Mouse (Mus musculus): ENCODE results near the gene Rab32. TPM values are rescaled to one million over a fixed set of nuclear protein-coding genes. Genes with fewer than 3 reads are reported as not detected.
"Not testable (repeated sequence)": the region's sequence is repeated elsewhere in the genome, so short reads cannot be mapped to it uniquely, and the experiment has no call there.

The Rab32 gene
- 1 to 10 TPM; 1.5 to 3.3 (median 1.8) TPM for total RNA-seq (2022)

GRCm38 (mm10) chr10:10557570-10558336 is at the start of gene Rab32:
Gene Rab32, minus strand, starts transcription at chr10:10558265.
- peak; percentile 92 for DNase-seq (ENCODE audit: low spot score)

GRCm38 (mm10) chr10:10600771-10601170 is 42.7 kb upstream of the Rab32 start:
- no peak for DNase-seq (ENCODE audit: low spot score)

- not testable (repeated sequence) for DNase-seq (ENCODE audit: low spot score)
These were observed 39.4 kb upstream of the Rab32 start for GRCm38 (mm10) chr10:10597495-10597894.

GRCm38 (mm10) chr10:10580811-10581210 is 22.7 kb upstream of the Rab32 start:
- DNase-seq (ENCODE audit: low spot score): no peak

DNA sequence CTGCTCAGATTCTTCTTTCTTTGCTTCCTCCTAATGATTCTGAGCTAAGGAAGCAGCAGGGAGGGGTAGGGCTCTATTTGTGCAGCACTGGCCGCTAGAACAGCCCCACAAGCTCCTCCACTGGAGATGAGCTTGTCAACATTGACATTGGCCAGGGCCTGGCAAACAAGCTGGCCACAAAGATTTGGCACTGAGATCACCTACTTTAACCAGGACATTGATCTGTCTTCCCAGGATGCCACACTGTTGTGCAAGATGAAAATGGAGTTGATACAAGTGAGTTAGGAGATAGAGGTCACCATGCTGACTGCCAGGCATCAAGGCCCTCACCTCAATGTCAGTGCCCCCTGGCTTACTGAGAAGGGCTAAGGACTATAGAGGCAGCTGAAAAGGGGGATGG is 21.8 kb upstream of the Rab32 start:
- DNase-seq (ENCODE audit: low spot score): no peak

GRCm38 (mm10) chr10:10558337-10558711 is 259 bp upstream of the Rab32 start:
- no peak for DNase-seq (ENCODE audit: low spot score)

DNA sequence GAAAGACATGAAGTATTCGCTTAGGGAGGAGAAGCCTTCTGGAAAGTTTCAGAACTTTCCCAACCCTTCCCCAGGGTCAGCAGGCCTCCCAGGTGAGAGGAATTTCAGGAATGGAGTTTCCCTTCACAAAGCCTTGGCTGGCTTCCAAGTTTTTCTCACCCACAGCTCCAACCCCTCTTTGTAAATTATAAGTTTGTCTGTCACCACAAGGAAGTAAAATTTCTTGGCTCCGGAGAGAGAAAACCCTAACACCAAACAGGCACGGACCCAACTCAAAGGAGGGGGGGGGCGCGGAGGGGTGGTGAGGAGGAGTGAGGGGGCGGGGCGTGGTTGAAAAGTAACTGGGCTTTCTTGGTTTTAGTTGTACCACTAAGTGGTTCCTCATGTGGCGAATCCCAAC is 980 bp downstream of the Rab32 start:
- peak; percentile 24 for DNase-seq (ENCODE audit: low spot score)

DNA sequence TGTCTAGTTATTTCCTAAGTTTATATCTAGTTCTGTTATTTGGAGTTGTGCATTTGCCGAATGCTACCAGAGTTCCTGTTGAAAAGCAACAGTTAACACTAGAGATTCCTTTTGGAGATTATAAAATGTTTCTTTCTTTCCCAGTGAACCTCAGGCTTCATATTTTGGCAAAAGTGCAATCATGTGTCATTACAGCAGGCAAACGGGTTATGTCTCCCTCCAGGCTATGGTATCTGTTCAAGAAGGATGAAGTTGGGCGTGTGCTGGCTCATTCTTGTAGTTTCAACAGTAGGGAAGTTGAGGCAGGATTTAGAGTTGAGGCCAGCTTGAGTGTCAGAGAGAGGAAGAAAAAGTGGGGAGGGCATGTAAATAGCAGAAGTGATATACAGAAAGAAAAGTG is 2.4 kb downstream of the Rab32 start:
- DNase-seq (ENCODE audit: low spot score): no peak

GRCm38 (mm10) chr10:10555221-10555620 is 2.8 kb downstream of the Rab32 start:
- DNase-seq (ENCODE audit: low spot score): no peak

GRCm38 (mm10) chr10:10550134-10550533 is 7.9 kb downstream of the Rab32 start:
- no peak for DNase-seq (ENCODE audit: low spot score)

DNA sequence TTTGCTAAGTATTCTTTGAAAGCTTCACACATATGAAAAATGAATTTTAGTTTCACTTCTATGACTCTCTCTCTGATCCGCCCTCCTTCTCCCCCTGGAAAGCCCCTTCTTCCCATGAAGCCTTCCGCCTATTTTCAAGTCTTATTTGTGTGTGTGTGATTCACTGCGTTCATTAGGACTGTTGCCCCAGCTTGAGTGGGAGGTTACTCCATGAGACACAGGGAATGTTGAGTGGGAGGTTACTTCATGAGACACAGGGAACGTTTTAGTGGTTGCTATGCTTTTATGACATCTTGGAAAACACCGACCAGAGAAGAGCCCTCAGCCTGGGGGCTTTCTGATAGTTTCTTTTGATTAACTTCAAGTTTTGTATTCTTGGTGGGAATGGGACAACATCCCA is 11.4 kb downstream of the Rab32 start:
- no peak for DNase-seq (ENCODE audit: low spot score)

DNA sequence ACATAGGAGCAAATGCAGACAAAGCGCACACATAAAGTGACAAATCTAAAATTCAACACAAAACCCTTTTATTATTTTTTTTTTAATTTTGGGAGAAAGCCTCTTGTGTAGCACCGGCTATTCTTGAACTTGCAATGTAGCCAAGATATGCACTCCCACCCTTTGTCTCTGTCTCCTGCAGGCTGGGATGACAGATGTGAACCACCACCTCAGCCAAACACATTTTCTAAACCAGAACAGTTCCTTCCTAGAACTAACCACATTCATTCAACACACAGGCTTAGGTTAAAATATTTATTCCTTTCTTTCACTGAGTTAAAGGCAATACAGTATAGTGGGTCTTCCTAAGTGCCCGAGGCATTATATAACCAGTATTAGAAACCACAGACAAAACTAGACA is 13.1 kb downstream of the Rab32 start:
- DNase-seq (ENCODE audit: low spot score): no peak

Other genes starting within 250 kb of the Rab32 start
- gene Adgb, start 85.9 kb downstream of the Rab32 start, total RNA-seq (2022): under 1 TPM in 1 of 4 experiments, not detected in 3; 0.14 TPM
- not detected for gene Gm10944, start 123.1 kb upstream of the Rab32 start, total RNA-seq (2022)

Data from heart, adult 8-10 months (tissue).